Mouse (Mus musculus) effector memory CD4-positive, alpha-beta T cell, adult 5 months (primary cell): ENCODE data around the gene Prame. TPM values are rescaled to one million over a fixed set of nuclear protein-coding genes. Genes with fewer than 3 reads are reported as not detected.

Experiments
- polyA plus RNA-seq: library from polyadenylated mRNA; unstranded; fragments of 100-300 nt; shearing (Covaris generic); gene quantifications from one replicate; pipeline ENCODE4 v1.2.1, GENCODE M21; 2017

Prame gene
- polyA plus RNA-seq = not detected

GRCm38 (mm10) chrX:135627605-135628004, at the start of gene Prame:
Gene Prame (minus strand): TSS chrX:135627705.

GRCm38 (mm10) chrX:135598677-135599076, 28.8 kb downstream of the Prame start, which contains the start of gene Nxf7:
Gene Nxf7 (minus strand): TSS chrX:135598777.

Other genes starting within 250 kb of the Prame start
- not detected for gene Gm7903, start 193.9 kb downstream of the Prame start, polyA plus RNA-seq
- gene AV320801, start 133.1 kb downstream of the Prame start, polyA plus RNA-seq = not detected
- gene Nxf7, start 28.9 kb downstream of the Prame start, polyA plus RNA-seq = not detected
- gene Tcp11x2, start 66.1 kb upstream of the Prame start, polyA plus RNA-seq = not detected
- gene Tmsb15a, start 97.6 kb upstream of the Prame start, polyA plus RNA-seq = not detected
- 27.5 TPM for gene Armcx5, start 115.0 kb upstream of the Prame start, polyA plus RNA-seq
- 37.5 TPM for gene Gprasp1, start 115.0 kb upstream of the Prame start, polyA plus RNA-seq
- gene Bhlhb9, start 169.9 kb upstream of the Prame start, polyA plus RNA-seq = 16.5 TPM
- 16.1 TPM for gene Gprasp2, start 211.3 kb upstream of the Prame start, polyA plus RNA-seq